Mouse (Mus musculus) intestine, embryonic 16.5 days (tissue): ENCODE measurements at regions not wholly inside any gene's neighbourhood (a gene's known extent, or its start where the extent isn't known, plus 50 kb on each side); places are given as distances from the start of the nearest gene placed in this dataset.

ENCODE experiments used
- ATAC-seq: fragments of 200-750 bp; cut with Nextera tagmentation; 2 replicates; pipeline ENCODE4 v1.8.0; 2017; ENCODE audit warnings: moderate TSS enrichment, moderate library complexity
- H3K27ac ChIP-seq: fragments of 300-500 bp; sonication (generic); 2 replicates; pipeline ENCODE4 v1.5.1; 2014; ENCODE audit warnings: mild to moderate bottlenecking, low read length
- H3K27me3 ChIP-seq: fragments of 300-500 bp; sonication (generic); replicated peaks from 2 replicates; pipeline ENCODE4 v1.6.1; 2014; ENCODE audit warnings: low read length, control low read depth, mixed read lengths; ENCODE audit not compliant: control insufficient read depth, insufficient read depth
- H3K36me3 ChIP-seq: fragments of 300-500 bp; sonication (generic); 2 replicates; pipeline ENCODE4 v1.6.1; 2014; ENCODE audit warnings: low read length, control low read depth; ENCODE audit not compliant: control insufficient read depth, insufficient read depth
- H3K4me1 ChIP-seq: fragments of 300-500 bp; sonication (generic); 2 replicates; pipeline ENCODE4 v1.6.1; 2014; ENCODE audit warnings: low read length, control low read depth, mixed read lengths; ENCODE audit not compliant: control insufficient read depth, insufficient read depth
- H3K4me2 ChIP-seq: fragments of 300-500 bp; sonication (generic); 2 replicates; pipeline ENCODE4 v1.6.1; 2014; ENCODE audit warnings: low read depth, low read length, control low read depth
- H3K4me3 ChIP-seq: fragments of 300-500 bp; sonication (generic); 2 replicates; pipeline ENCODE4 v1.5.1; 2014; ENCODE audit warnings: mild to moderate bottlenecking, low read length
- H3K9ac ChIP-seq: fragments of 300-500 bp; sonication (generic); 2 replicates; pipeline ENCODE4 v1.6.1; 2014; ENCODE audit warnings: low read depth, low read length
- H3K9me3 ChIP-seq: fragments of 300-500 bp; sonication (generic); 2 replicates; pipeline ENCODE4 v1.6.1; 2016; ENCODE audit warnings: low read length, control low read depth; ENCODE audit not compliant: control insufficient read depth
- WGBS: fragments of 180-500 bp; shearing (Covaris S2); extraction: QIAGEN DNeasy Blood & Tissue Kit; methylation state at CpG from one replicate; pipeline ENCODE4 v1.1.7; 2014; 5-methylcytosine and 5-hydroxymethylcytosine counted together

DNA sequence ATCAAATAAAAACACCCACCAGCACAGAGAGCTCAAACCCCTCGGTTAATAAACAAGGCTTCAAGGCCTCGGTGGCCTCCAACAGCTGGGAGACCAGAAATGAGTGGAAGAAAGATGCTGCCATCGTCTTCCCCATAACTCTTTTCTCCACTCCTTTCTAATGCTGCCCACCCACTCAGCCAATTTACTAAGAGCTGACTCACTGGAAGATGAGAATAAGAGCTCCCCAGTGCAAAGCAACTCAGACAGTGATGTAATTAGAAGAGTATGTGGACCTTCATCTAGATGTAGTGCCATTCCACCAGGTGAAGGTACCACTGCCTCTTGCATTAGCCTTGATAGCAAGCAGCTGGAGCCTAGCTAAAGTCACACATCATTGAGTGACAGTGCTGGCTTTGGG is 301.1 kb downstream of the Prr30 start:
- Histone ChIP-seq H3K4me1 (no peaks in the 10 kb centered on the region), H3K27ac (no peak overlapping the region), H3K9me3 (no peaks in the 10 kb centered on the region), H3K27me3 (no peaks in the 10 kb centered on the region), H3K36me3 (no peaks in the 10 kb centered on the region), H3K4me2 (no peak overlapping the region), H3K4me3 (no peak overlapping the region), H3K9ac (no peak overlapping the region)
- ATAC-seq: no peak
- WGBS: 36% methylated on average over 3 of the region's 3 CpGs

DNA sequence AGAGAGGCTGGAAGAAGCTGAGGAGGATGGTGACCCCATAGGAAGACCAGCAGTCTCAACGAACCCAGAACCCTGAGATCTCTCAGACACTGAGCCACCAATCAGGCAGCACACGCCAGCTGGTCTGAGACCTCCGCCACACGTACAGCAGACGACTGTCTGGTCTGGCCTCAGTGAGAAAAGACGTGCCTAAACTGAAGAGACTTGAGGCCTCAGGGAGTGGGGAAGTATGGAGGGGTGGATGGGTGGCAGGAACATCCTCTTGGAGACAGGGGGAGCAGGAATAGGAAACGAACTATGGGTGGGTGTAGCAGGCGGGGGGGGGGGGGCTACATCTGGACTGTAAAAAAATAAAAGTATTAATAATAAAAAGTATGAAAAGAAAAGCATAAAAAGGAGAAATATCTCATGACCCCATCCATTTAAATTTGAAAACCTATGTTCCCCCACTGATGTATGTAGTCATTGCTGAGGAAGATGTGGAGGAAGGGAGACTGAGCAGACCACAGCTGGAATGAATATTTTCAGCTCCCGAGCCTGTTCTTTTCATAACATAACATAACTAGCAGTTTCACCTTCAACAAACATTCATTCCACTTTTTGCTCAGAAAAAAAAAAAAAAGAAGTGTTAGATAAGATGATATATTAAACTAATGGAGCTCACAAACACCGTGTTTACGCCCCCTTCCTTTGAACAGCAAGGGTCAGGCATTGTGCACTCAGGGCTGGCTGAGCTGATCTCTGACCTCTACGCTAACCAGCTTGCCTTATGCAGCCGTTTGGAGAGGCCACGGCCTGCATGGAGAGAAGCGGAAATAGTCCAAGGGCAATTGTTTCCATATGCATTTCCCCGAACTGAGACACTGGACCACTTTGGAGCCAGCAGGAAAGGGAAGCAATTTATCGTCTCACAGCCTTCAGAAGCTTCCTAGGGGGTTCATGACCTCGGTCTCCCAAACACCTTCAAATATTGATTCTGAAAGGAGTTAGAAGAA is 310.7 kb downstream of the Prr30 start:
- Histone ChIP-seq H3K36me3 (no peaks in the 10 kb centered on the region), H3K27ac (no peak overlapping the region), H3K4me1 (no peaks in the 10 kb centered on the region), H3K9ac (no peak overlapping the region), H3K4me2 (no peak overlapping the region), H3K9me3 (no peaks in the 10 kb centered on the region), H3K27me3 (no peaks in the 10 kb centered on the region), H3K4me3 (no peak overlapping the region)
- 51% methylated on average over 18 of the region's 18 CpGs for WGBS
- 0 out of 2 replicates have a peak, but pooled peaks have one; percentile 28 for ATAC-seq

DNA sequence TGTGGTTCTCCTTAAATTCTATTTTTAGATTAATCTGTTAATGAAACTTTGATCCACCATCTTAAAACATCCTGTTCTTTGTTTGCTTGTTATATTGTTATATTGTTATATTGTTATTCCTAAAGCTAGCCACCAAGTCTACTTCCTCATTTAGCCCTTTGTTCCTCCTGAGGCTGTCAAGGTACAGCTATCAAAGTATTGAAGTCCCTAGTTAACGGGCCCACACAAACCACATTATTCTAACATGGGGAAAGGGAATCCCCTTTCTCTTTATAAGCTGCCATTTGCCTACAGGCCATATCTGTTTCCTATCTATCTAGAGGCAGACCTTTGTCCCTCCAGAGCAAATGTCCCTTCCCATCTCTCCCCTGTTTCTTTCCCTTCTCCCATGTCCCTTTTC is 317.0 kb downstream of the Prr30 start:
- no peaks in the 10 kb centered on the region for H3K9me3 ChIP-seq
- H3K4me3 ChIP-seq: no peak overlapping the region
- no peaks in the 10 kb centered on the region for H3K36me3 ChIP-seq
- no peak overlapping the region for H3K9ac ChIP-seq
- H3K27ac ChIP-seq: no peak overlapping the region
- no peaks in the 10 kb centered on the region for H3K27me3 ChIP-seq
- ATAC-seq: no peak
- no peak overlapping the region for H3K4me2 ChIP-seq
- 58% methylated on average over 1 of the region's 1 CpGs for WGBS
- no peaks in the 10 kb centered on the region for H3K4me1 ChIP-seq

DNA sequence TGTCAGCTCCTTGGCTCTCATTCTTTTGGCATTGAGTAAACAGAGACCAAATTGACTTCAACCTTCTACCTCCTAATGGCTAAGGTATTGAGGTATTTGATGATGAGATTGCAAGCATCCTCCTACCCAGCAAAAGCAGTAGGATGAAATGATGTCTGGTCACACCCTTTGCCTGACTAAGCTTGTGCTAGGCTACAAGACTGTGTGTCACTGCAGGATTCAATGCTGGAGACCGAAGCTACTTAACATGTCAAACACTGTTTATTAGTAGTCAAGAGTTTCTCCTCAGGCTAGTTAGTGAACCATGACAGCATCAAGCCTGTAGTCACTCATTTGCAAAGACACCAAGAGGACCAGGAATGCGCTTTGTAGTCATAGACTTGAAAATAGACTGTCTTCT is 320.0 kb downstream of the Prr30 start:
- H3K9ac ChIP-seq: no peak overlapping the region

DNA sequence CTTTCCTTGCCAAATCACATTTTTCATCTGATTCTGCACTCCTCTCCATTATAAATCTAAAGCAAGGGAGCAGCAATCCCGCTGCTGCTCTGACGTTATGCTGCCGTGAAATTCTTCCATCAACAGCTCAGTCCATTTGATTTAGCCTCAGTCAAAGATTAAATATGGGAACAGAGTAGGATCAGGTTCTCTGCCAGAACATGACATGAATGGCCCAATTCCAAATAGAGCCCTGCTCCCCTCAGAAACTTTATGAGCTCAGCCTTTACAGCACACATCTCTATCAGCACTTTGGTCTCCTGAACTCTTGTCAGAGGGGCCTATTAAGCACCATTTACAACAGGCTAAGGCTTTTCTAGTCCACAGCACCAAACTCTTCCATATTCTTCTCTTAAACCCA is 332.3 kb downstream of the Prr30 start:
- Histone ChIP-seq H3K27ac (no peak overlapping the region), H3K27me3 (no peaks in the 10 kb centered on the region), H3K9ac (no peak overlapping the region), H3K4me1 (no peaks in the 10 kb centered on the region), H3K4me3 (no peak overlapping the region), H3K9me3 (no peaks in the 10 kb centered on the region), H3K4me2 (no peak overlapping the region), H3K36me3 (no peaks in the 10 kb centered on the region)
- WGBS: 70% methylated on average over 3 of the region's 3 CpGs
- no peak for ATAC-seq

More for the DNA sequence above, 320.0 kb downstream of the Prr30 start:
- WGBS: 79% methylated on average over 2 of the region's 2 CpGs
- Histone ChIP-seq H3K27me3 (no peaks in the 10 kb centered on the region), H3K4me3 (no peak overlapping the region), H3K9me3 (no peaks in the 10 kb centered on the region), H3K36me3 (no peaks in the 10 kb centered on the region), H3K4me2 (no peak overlapping the region), H3K27ac (no peak overlapping the region), H3K4me1 (no peaks in the 10 kb centered on the region)
- ATAC-seq: no peak

DNA sequence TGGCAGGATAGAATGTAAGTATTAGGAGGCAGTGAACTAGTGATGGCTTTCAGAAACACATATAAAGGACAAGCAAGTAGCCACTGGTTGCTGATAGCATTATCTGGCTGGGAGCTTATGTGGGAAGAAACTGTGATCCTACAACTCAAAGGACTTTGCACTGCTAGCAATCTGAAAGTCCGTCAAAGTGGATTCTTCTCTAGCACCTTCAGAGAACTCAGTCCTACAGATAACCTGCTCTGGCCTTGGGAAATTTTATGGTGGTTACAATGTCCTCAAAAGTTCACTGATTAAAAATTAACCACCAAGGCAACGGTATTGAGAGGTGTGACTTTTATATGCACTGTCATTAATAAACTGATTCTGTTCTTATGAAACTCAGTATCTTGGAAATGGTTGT is 335.3 kb downstream of the Prr30 start:
- Histone ChIP-seq H3K27me3 (no peaks in the 10 kb centered on the region), H3K36me3 (no peaks in the 10 kb centered on the region), H3K27ac (no peak overlapping the region), H3K4me2 (no peak overlapping the region), H3K9ac (no peak overlapping the region), H3K9me3 (no peaks in the 10 kb centered on the region), H3K4me1 (no peaks in the 10 kb centered on the region), H3K4me3 (no peak overlapping the region)
- peak; percentile 91 for ATAC-seq
- 52% methylated on average over 2 of the region's 2 CpGs for WGBS

DNA sequence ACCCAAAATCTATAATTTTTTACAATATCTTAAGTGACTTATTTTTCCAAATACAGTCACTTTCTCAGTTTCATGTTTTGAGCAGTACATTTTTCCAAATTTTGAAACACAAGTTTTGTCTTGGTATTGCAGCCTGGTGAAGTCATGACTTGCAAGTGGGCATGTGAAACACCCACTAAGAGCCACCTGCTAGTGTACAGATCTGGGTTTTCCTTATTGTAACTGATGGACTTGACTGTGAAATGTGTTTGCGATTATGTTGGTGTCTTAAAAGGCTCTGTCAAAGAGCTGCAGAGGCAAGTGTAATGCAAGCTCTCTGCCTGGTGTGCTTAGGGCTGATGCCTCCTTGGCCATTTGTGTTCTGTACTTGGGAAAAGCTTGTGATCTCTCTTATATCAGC is 336.0 kb downstream of the Prr30 start:
- no peak overlapping the region for H3K27ac ChIP-seq
- no peak overlapping the region for H3K9ac ChIP-seq
- peak; percentile 30; the same call in 1 of the 2 replicates for ATAC-seq
- H3K4me2 ChIP-seq: no peak overlapping the region
- no peaks in the 10 kb centered on the region for H3K4me1 ChIP-seq
- 84% methylated on average over 1 of the region's 1 CpGs for WGBS
- H3K9me3 ChIP-seq: no peaks in the 10 kb centered on the region
- no peak overlapping the region for H3K4me3 ChIP-seq
- no peaks in the 10 kb centered on the region for H3K27me3 ChIP-seq
- no peaks in the 10 kb centered on the region for H3K36me3 ChIP-seq

DNA sequence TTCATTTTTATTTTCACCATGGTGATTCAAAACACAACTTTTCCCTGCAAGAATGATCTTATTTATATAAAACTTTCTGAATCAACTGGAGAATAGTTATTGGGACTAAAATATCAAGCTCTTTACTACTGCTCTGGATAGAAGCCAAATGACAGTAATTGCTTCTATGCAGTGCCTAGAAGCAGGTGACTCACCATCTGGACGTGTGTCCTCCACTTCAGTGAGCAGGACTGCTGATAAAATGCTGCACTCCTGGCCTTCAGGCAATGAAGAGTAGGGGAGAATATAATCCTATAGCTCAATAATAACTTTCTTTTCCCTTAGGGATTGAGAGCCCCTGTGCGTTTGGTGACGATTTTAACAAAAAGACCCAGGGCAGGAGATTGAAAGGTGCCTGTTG is 357.3 kb downstream of the Prr30 start:
- no peaks in the 10 kb centered on the region for H3K4me1 ChIP-seq
- H3K4me3 ChIP-seq: no peak overlapping the region
- no peaks in the 10 kb centered on the region for H3K36me3 ChIP-seq
- H3K9ac ChIP-seq: no peak overlapping the region
- WGBS: 69% methylated on average over 3 of the region's 3 CpGs
- no peaks in the 10 kb centered on the region for H3K27me3 ChIP-seq
- no peak for ATAC-seq
- H3K4me2 ChIP-seq: no peak overlapping the region
- H3K9me3 ChIP-seq: no peaks in the 10 kb centered on the region
- H3K27ac ChIP-seq: no peak overlapping the region
